Mouse (Mus musculus) liver, embryonic 16.5 days (tissue): ENCODE measurements at regions not wholly inside any gene's neighbourhood (a gene's known extent, or its start where the extent isn't known, plus 50 kb on each side); places are given as distances from the start of the nearest gene placed in this dataset.

Source experiments
- ATAC-seq: fragments of 200-750 bp; cut with Nextera tagmentation; 2 replicates; pipeline ENCODE4 v1.8.0; 2017; ENCODE audit warnings: low read depth, mild to moderate bottlenecking, moderate number of reproducible peaks, moderate library complexity
- H3K27ac ChIP-seq: fragments of 300-500 bp; sonication (generic); 2 replicates; pipeline ENCODE4 v1.5.1; 2014; ENCODE audit warnings: mild to moderate bottlenecking, low read length
- H3K27me3 ChIP-seq: fragments of 300-500 bp; sonication (generic); 2 replicates; pipeline ENCODE4 v1.6.1; 2014; ENCODE audit warnings: low read depth, low read length, mixed read lengths; ENCODE audit not compliant: control insufficient read depth, insufficient read depth
- H3K36me3 ChIP-seq: fragments of 300-500 bp; sonication (generic); 2 replicates; pipeline ENCODE4 v1.6.1; 2014; ENCODE audit warnings: mild to moderate bottlenecking; ENCODE audit not compliant: control insufficient read depth, insufficient read depth
- H3K4me1 ChIP-seq: fragments of 300-500 bp; sonication (generic); 2 replicates; pipeline ENCODE4 v1.6.1; 2014; ENCODE audit warnings: low read depth, low read length, mixed read lengths; ENCODE audit not compliant: control insufficient read depth
- H3K4me2 ChIP-seq: fragments of 300-500 bp; sonication (generic); 2 replicates; pipeline ENCODE4 v1.6.1; 2014; ENCODE audit warnings: low read depth, low read length, mixed read lengths
- H3K4me3 ChIP-seq: fragments of 300-500 bp; sonication (generic); 2 replicates; pipeline ENCODE4 v1.5.1; 2014; ENCODE audit warnings: low read depth, mild to moderate bottlenecking, low read length
- H3K9ac ChIP-seq: fragments of 300-500 bp; sonication (generic); 2 replicates; pipeline ENCODE4 v1.6.1; 2014; ENCODE audit warnings: low read depth, low read length
- H3K9me3 ChIP-seq: fragments of 300-500 bp; sonication (generic); replicated peaks from 2 replicates; pipeline ENCODE4 v1.6.1; 2016; ENCODE audit warnings: low read length; ENCODE audit not compliant: control insufficient read depth
- WGBS: fragments of 180-500 bp; shearing (Covaris S2); extraction: QIAGEN DNeasy Blood & Tissue Kit; methylation state at CpG from one replicate; pipeline ENCODE4 v1.1.7; 2014; ENCODE audit not compliant: insufficient replicate concordance; 5-methylcytosine and 5-hydroxymethylcytosine counted together

DNA sequence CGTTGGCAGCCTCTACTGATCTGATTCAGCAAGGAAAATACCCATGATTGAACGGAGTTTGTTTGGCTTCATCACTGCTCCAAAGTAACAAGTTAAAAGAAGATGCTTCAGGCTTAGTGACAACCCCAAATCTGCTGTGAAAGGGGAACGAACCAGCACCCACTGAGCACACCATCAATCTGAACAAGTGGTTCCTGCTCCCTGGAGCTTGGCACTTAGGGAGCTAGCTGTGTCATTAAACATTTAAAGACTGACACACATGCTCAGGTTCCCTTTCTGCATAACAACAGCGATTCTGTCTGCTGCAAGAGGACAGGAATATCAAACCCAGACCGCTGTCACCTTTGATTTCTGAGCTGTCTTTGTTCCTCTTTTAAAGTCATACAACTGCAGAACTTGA lies 141.9 kb upstream of the Meis1 start:
- Histone ChIP-seq H3K27ac (no peak overlapping the region), H3K36me3 (no peaks in the 10 kb centered on the region), H3K4me2 (no peak overlapping the region), H3K9me3 (no peaks in the 10 kb centered on the region), H3K27me3 (no peaks in the 10 kb centered on the region), H3K4me1 (no peaks in the 10 kb centered on the region), H3K4me3 (no peak overlapping the region), H3K9ac (no peak overlapping the region)
- no peak for ATAC-seq
- WGBS: 30% methylated on average over 5 of the region's 5 CpGs

DNA sequence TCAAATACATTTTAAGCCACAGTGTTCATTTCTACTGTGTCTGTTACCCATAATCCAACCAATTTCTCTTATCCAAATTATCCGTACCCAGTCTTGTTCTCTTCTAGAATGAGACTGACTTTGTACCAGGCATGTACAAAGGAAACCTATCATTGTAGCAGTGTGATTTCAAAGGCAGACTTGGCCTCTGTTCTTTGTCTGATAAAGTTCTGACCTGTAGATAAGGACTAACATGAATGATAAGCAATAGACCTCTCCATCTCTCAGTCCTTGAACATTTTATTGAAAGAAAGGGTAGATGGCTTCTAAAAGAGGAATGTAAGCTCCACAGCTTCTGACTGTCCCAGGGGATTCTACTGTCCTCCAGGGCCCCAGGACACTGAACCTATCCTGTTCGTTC lies 152.2 kb upstream of the Meis1 start:
- no peak for ATAC-seq
- Histone ChIP-seq H3K9ac (no peak overlapping the region), H3K4me2 (no peak overlapping the region), H3K36me3 (no peaks in the 10 kb centered on the region), H3K4me3 (no peak overlapping the region), H3K27me3 (no peaks in the 10 kb centered on the region), H3K4me1 (no peaks in the 10 kb centered on the region), H3K27ac (no peak overlapping the region), H3K9me3 (no peaks in the 10 kb centered on the region)
- WGBS: 44% methylated on average over 2 of the region's 2 CpGs

DNA sequence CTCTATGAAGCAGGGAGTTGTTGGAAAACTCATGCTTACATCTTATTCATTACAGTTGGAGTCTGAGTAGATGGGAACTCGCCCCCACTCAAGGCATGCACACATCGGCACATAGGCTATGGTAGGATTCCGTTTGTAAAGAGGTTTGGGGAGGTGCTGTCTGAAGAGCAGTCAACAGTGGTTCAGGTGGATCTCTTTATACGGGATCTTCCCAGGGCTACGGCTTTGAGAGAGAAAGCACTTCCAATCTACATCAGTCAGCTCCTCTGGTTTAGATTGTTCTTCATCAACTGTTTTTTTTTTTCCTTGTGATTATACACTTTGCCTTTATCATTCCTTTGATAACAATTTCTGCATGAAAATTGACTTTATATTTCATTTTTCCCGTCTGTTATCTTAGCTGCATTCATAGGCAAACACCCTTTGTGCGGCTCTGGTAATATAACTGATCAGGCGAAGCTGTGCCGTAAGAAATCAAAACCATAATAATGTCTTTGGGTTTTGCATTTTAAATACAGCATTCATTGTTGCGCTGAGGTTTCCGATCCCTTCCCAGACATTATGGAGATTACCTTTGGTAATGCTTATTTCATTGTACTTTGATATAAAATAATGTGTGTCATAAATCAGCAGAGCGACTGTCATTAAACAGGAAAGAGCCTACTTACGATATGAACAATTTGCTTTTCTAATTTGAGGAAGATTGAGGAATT lies 155.7 kb upstream of the Meis1 start:
- no peak overlapping the region for H3K4me3 ChIP-seq
- no peaks in the 10 kb centered on the region for H3K27me3 ChIP-seq
- H3K27ac ChIP-seq: no peak overlapping the region
- WGBS: 69% methylated on average over 13 of the region's 13 CpGs
- ATAC-seq: no peak
- H3K9ac ChIP-seq: no peak overlapping the region
- no peak overlapping the region for H3K4me2 ChIP-seq
- no peaks in the 10 kb centered on the region for H3K4me1 ChIP-seq
- no peaks in the 10 kb centered on the region for H3K36me3 ChIP-seq
- H3K9me3 ChIP-seq: no peaks in the 10 kb centered on the region

DNA sequence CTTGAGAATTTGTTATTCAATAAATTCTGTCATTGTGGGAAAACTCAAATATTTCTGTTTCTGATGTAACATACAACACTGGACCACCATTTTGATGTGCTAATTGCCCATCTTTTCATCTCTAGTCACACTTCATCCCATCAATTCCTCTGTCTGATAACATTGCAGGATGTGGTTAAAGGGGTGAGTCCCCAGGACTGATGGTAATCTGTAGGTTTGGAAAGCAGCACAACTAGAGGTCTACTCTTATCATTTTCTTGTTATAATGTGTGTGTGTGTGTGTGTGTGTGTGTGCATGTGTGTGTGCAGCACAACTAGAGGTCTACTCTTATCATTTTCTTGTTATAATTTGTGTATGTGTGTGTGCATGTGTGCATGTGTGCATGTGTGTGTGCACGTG lies 160.5 kb upstream of the Meis1 start:
- H3K27me3 ChIP-seq: no peaks in the 10 kb centered on the region
- H3K4me2 ChIP-seq: no peak overlapping the region
- 55% methylated on average over 1 of the region's 1 CpGs for WGBS
- no peak overlapping the region for H3K4me3 ChIP-seq
- no peak overlapping the region for H3K9ac ChIP-seq
- H3K9me3 ChIP-seq: no peaks in the 10 kb centered on the region
- H3K27ac ChIP-seq: no peak overlapping the region
- H3K4me1 ChIP-seq: no peaks in the 10 kb centered on the region
- no peaks in the 10 kb centered on the region for H3K36me3 ChIP-seq
- ATAC-seq: no peak

DNA sequence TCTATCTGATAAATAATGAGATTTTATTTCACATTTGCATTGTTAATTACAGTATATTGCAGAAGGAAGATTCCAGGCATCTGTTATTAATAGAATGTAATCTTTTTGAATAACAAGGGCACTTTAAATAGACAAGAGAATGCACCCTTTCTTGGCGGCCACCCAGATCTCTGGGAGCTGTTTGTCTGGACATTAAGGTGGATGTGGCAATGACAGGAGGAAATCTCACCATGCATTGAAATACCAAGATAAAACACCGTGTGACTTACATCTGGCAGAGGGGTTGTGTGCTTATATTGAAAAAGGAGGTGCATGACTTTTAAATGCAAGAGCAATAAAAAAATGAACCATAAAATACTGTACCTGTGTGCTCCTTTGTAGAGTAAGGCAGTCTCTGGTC lies 171.0 kb upstream of the Meis1 start:
- WGBS: 31% methylated on average over 2 of the region's 2 CpGs
- no peak for ATAC-seq
- Histone ChIP-seq H3K9me3 (no peaks in the 10 kb centered on the region), H3K27me3 (no peaks in the 10 kb centered on the region), H3K4me2 (no peak overlapping the region), H3K4me1 (no peaks in the 10 kb centered on the region), H3K4me3 (no peak overlapping the region), H3K36me3 (no peaks in the 10 kb centered on the region), H3K9ac (no peak overlapping the region), H3K27ac (no peak overlapping the region)

DNA sequence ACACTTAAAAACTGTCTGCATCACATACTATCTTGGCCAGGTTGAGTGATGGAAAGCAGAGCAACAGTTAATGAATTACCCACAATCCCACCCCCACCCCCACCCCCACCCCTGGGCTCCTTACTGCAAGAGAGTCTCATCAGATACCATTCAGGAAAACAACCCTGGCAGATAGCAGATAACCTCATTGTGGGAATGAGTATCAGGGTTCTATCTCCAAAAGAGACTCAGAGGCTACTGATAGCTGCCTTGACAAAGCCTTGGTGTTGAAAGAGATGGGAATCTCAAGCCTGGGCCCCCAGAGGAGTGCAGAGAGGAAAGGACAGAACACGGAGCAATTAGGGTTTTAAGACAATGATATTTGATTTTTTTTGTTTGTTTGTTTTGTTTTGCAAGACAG lies 175.7 kb upstream of the Meis1 start:
- no peak overlapping the region for H3K9ac ChIP-seq
- no peak overlapping the region for H3K4me2 ChIP-seq
- ATAC-seq: no peak
- H3K27ac ChIP-seq: no peak overlapping the region
- H3K4me1 ChIP-seq: no peaks in the 10 kb centered on the region
- 9% methylated on average over 1 of the region's 1 CpGs for WGBS
- no peak overlapping the region for H3K4me3 ChIP-seq
- no peaks in the 10 kb centered on the region for H3K9me3 ChIP-seq
- no peaks in the 10 kb centered on the region for H3K36me3 ChIP-seq
- no peaks in the 10 kb centered on the region for H3K27me3 ChIP-seq

DNA sequence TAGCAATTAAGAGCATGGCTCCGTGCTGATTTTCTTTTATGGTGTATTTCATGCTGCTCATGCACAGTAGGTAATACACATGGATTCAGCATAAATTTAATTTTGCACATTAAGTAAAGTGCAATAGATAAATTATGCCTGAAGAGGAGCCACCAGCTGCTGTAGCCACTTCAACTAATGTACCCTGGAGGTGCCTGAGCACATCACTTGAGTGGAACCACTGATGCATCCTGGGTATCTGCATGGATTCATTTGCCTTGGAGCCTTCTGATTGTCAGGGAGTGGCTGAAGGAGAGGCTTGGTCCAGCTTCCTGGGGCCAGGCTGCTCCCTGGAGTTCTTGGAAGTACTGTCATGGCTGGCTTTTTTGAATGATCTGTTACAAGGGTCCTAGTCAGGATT lies 179.0 kb upstream of the Meis1 start:
- Histone ChIP-seq H3K27me3 (no peaks in the 10 kb centered on the region), H3K4me3 (no peak overlapping the region), H3K27ac (no peak overlapping the region), H3K9me3 (no peaks in the 10 kb centered on the region), H3K4me2 (no peak overlapping the region), H3K36me3 (no peaks in the 10 kb centered on the region), H3K4me1 (no peaks in the 10 kb centered on the region), H3K9ac (no peak overlapping the region)
- no peak for ATAC-seq
- WGBS: 76% methylated on average over 1 of the region's 1 CpGs

DNA sequence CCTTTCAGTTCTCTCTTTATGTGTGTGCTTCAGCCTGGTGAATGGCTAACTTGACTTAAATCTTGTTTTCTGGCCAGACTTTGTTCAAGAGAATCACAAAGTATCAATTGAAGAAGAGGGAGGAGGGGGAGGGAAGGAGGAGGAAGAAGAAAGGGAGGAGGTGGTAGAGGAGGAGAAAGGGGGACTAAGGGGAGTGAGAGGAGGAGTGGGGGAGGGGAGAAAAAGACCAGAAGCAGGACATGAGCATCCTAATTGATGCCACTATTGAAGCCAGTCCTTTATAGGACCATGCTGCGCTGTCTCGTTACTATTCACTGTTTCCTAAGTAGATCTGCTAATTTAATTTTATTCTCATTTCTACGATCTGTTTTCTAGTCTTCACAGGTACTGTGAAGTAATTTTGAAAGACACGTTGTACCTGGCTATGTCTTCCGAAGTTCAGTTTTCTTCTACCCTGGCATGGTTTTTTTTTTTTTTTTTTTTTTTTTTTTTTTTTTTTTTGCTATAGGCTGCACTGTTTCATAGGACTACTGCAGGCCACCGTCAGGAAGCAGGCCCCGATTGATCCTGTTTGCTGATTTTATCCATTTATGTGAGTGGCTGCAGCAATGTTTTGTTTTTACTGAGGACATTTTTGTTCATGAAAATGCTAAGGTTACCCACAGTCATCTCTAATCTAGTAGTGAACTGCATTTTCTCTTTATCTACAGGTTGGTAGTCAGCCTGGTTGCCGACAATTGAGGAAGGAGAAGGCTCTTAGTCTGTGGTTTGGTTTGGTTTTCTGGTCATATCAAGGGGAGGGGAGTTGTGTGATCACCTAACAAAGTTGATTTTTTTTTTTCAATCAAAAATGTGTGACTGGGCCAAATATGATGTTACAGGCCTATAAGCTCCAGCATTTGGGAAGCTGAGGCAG lies 184.1 kb upstream of the Meis1 start:
- H3K9me3 ChIP-seq: no peaks in the 10 kb centered on the region
- H3K27me3 ChIP-seq: no peaks in the 10 kb centered on the region
- no peak overlapping the region for H3K4me2 ChIP-seq
- H3K9ac ChIP-seq: no peak overlapping the region
- 61% methylated on average over 8 of the region's 8 CpGs for WGBS
- no peaks in the 10 kb centered on the region for H3K36me3 ChIP-seq
- H3K27ac ChIP-seq: no peak overlapping the region
- no peak for ATAC-seq
- H3K4me1 ChIP-seq: no peaks in the 10 kb centered on the region
- no peak overlapping the region for H3K4me3 ChIP-seq

DNA sequence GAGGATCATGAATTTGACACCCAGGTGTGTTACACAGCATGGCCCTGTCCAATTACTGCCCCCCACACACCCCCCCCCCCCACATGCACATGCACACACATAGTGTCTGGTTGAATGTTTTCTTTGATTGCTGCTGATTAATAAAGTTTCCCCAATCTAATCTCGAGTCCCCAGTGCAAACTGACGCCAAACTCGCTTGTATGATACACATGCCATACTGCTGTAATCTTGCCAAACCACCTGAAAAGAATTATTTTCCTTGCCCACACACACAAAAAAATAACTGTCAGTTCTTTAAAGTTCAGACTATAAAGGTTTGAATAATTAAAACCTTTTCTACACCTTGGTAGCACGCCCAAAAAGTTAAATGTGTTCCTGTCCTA lies 184.7 kb upstream of the Meis1 start:
- no peak overlapping the region for H3K4me2 ChIP-seq
- H3K27me3 ChIP-seq: no peaks in the 10 kb centered on the region
- H3K27ac ChIP-seq: no peak overlapping the region
- H3K36me3 ChIP-seq: no peaks in the 10 kb centered on the region
- no peaks in the 10 kb centered on the region for H3K9me3 ChIP-seq
- no peak overlapping the region for H3K9ac ChIP-seq
- no peaks in the 10 kb centered on the region for H3K4me1 ChIP-seq
- 46% methylated on average over 4 of the region's 4 CpGs for WGBS
- ATAC-seq: no peak
- H3K4me3 ChIP-seq: no peak overlapping the region
